Mouse (Mus musculus): ENCODE measurements around the gene Smyd4.

The Smyd4 gene

GRCm38 (mm10) chr11:75452081-75452480 lies 103.8 kb downstream of the Smyd4 start:
- no peak for DNase-seq (ENCODE audit: low read depth, low spot score)

- DNase-seq (ENCODE audit: low read depth, low spot score), result no peak
These were observed 104.8 kb downstream of the Smyd4 start for GRCm38 (mm10) chr11:75452812-75453557.

DNA sequence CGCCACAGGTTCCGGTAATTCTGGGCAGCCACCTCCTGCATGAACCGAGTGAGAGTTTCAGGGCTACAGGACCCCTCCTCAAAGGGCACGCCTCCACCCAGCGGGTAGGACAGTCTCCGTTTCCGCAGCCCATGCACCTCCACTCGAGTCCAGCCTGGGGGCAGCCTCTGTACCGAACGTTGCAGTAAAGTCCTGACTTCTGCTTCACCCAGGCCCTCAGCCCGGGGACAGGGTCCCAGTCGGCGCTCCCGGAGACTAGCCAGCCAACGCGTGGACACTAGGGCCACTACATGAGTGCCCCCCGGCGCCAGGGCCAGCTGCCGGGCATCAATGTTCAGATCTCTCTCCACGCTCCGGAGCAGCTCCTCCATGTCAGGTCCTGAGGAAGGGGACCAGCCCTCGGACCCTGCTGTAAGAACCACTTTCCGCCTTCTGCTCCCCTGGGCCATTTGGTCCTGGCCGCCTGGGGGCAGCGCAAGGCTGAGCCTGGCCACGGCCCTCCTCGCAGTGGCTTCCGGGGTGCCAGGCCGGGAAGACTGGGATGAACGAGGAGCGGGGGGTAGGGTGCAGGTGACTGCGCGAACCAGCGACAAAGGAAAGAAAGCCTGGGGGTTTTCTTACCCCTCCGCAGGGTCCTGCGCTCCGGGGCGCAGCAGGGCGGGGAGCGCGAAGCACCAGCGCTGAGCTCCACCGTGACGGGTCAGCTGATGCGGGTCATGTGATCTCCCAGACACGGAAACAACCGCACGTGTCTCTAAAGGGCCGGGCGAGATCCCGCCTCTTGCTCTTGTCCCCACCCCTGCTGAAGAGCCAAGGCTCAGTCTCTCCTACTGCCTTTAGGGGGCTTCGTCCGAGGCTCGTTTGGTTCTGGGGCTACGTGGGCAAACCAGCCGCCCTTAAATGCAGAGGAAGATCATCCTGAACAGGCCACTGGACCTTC lies 106.0 kb downstream of the Smyd4 start, which contains the start of gene Wdr81:
Wdr81 (minus strand) TSS at position 727 of the 940 bp plus-strand sequence.
- peak; percentile 74 for DNase-seq (ENCODE audit: low read depth, low spot score)

Data from c-Kit-negative CD71-positive TER-119-positive erythroid progenitor cells, embryonic 14.5 days (primary cell).